Mouse (Mus musculus) stomach, postnatal 0 days (tissue): Measurements from ENCODE around the gene Vmn1r17.

Source experiments
- CTCF ChIP-seq: IDR thresholded peaks from 2 replicates; pipeline ENCODE4 v1.5.1; 2016; ENCODE audit warnings: antibody characterized with exemption, low read depth, mild to moderate bottlenecking, moderate library complexity
- EP300 ChIP-seq: optimal IDR thresholded peaks from 2 replicates; pipeline ENCODE3; 2016; ENCODE audit warnings: antibody characterized with exemption

- TF ChIP-seq EP300 = no peak
- no peak for TF ChIP-seq CTCF
These were observed 4.0 kb upstream of the Vmn1r17 start for GRCm38 (mm10) chr6:57367496-57367895.
